ENCODE assay signal across 8 mouse cellular contexts in the genomic region with DNA sequence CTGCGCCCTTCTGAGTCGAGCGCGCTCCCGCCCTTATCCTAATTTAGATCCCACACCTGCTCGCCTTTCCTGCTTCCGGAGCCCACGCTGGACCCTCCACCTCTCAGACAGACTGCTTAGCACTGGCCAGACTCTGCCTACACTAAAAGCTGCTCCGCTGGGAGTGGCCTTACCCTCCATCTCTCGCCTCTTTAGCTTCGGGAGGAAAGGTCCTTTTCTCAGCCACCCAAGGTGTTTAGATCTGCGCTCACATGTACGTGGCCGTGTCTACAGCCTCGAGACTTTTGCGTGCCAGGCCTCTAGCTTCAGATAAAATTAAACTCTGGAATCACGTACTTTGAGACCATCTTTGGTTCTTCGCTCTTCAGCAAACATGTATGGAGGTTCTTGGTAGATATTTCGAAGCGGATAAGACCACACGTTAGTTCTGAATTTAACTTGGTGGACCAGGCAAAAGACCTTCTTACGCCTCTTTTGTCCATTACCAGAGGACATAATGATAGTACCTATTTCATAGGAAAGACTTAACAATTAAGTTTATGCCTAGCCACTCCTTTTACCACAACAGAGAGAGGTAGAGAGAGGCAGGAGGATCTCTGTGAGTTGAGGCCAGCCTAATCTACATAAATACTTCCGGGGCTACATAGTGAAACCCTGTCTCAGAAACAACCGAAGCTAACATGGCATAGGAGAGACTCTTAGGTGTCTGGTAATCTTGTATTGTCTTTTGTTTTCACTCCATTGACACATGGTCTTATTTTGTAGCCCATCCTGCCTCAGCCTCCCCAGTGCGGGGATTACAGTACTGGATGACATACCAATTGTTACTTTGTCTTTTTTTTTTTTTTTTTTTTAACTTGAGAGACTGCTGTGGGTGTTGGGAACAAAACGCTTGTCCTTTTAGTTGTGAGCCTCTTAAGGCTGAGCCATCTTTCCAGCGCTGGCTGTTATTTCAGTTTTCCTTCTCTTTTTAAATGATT. TPM values are rescaled to one million over a fixed set of nuclear protein-coding genes. Genes with fewer than 3 reads are reported as not detected.
DNase-seq lines count a peak whose midpoint lies in the region; ATAC-seq and TF ChIP-seq lines count a peak whose summit lies in the region.

No protein-coding gene starts in this region.

- H3K9me3 ChIP-seq in limb, embryonic 15.5 days, result no peaks in the 10 kb centered on the region
- no peaks in the 10 kb centered on the region; the same call in 1 of the 2 replicates for H3K9me3 ChIP-seq in stomach, embryonic 16.5 days (replicated peaks; ENCODE audit: control insufficient read depth, low read length)

- ATAC-seq in erythroid progenitor cell, adult 5-6 weeks (replicated peaks; ENCODE audit: low FRiP score, poor library complexity, severe bottlenecking), result peak; percentile 36
- ATAC-seq in limb, embryonic 15.5 days (ENCODE audit: insufficient number of reproducible peaks, low FRiP score, low TSS enrichment, low read depth), result peak; percentile 20
- peak; percentile 5; the same call in 1 of the 2 replicates for ATAC-seq in stomach, embryonic 16.5 days (ENCODE audit: insufficient read depth, low FRiP score)

- peak overlapping the region; percentile 95 for H3K27ac ChIP-seq in heart, adult 2 months
- H3K27ac ChIP-seq in limb, embryonic 15.5 days, result peak overlapping the region; percentile 99
- peak overlapping the region; percentile 98 for H3K27ac ChIP-seq in stomach, embryonic 16.5 days (ENCODE audit: low read length)

- H3K4me3 ChIP-seq in heart, adult 2 months, result peak overlapping the region; percentile 88
- peak overlapping the region; percentile 83 for H3K4me3 ChIP-seq in limb, embryonic 15.5 days
- H3K4me3 ChIP-seq in stomach, embryonic 16.5 days (replicated peaks; ENCODE audit: low read length), result peak overlapping the region; percentile 88

- TF ChIP-seq POLR2A in heart, adult 2 months (IDR thresholded peaks at IDR 0.05; ENCODE audit: insufficient read depth, low read depth, low read length), result no peak

- H3K4me1 ChIP-seq in heart, adult 2 months (ENCODE audit: control insufficient read depth, insufficient read depth, low read length), result peaks cover 2% of the 10 kb centered on the region
- peaks cover 26% of the 10 kb centered on the region for H3K4me1 ChIP-seq in limb, embryonic 15.5 days
- H3K4me1 ChIP-seq in stomach, embryonic 16.5 days (ENCODE audit: control insufficient read depth, insufficient read depth, low read length), result peaks cover 20% of the 10 kb centered on the region; the same call in 1 of the 2 replicates

- H3K79me2 ChIP-seq in heart, adult 2 months (replicated peaks; ENCODE audit: control insufficient read depth, insufficient read depth, low read length), result no peaks in the 10 kb centered on the region

- H3K4me2 ChIP-seq in limb, embryonic 15.5 days, result peak overlapping the region; percentile 87
- peak overlapping the region; percentile 83 for H3K4me2 ChIP-seq in stomach, embryonic 16.5 days (ENCODE audit: low read depth, low read length)

- 21% methylated on average over 27 of the region's 27 CpGs for WGBS in heart, adult 2 months
- WGBS in limb, embryonic 15.5 days, result 25% methylated on average over 27 of the region's 27 CpGs
- 22% methylated on average over 27 of the region's 27 CpGs for WGBS in stomach, embryonic 16.5 days

- intact Hi-C loops in heart, adult 2 months (cut with DNase I), result loop anchor here (1.0 to 2.0 kb wide), 2 partner anchors 19 to 111 kb away; no protein-coding TSS in a partner anchor
- intact Hi-C loops in heart, postnatal 25 days (cut with DNase I), result no loop called here

- no peak for TF ChIP-seq CTCF in heart, adult 2 months (IDR thresholded peaks at IDR 0.05)

- DNase-seq in heart, adult 2 months, result no peak
- DNase-seq in heart, postnatal 25 days (ENCODE audit: low spot score), result no peak
- peak; percentile 68 for DNase-seq in CD4-positive, CD25-positive, alpha-beta regulatory T cell, adult 2 months (ENCODE audit: low read depth, low spot score)
- no peak for DNase-seq in cerebellum, adult 9-10 months
- DNase-seq in gastrocnemius, adult 18-20 months (ENCODE audit: low spot score), result no peak

- peak overlapping the region; percentile 75 for H3K9ac ChIP-seq in heart, adult 2 months (ENCODE audit: low read depth, low read length)
- H3K9ac ChIP-seq in limb, embryonic 15.5 days, result peak overlapping the region; percentile 68
- H3K9ac ChIP-seq in stomach, embryonic 16.5 days (ENCODE audit: low read length), result peak overlapping the region; percentile 75

- TF ChIP-seq EP300 in heart, adult 2 months (IDR thresholded peaks at IDR 0.05; ENCODE audit: insufficient read depth, low read depth, low read length), result no peak

- H3K27me3 ChIP-seq in heart, adult 2 months (ENCODE audit: control insufficient read depth, insufficient read depth, low read length), result no peaks in the 10 kb centered on the region
- H3K27me3 ChIP-seq in limb, embryonic 15.5 days, result no peaks in the 10 kb centered on the region
- no peaks in the 10 kb centered on the region for H3K27me3 ChIP-seq in stomach, embryonic 16.5 days (ENCODE audit: control insufficient read depth, insufficient read depth, low read length)

- no peaks in the 10 kb centered on the region for H3K36me3 ChIP-seq in heart, adult 2 months (ENCODE audit: control insufficient read depth, insufficient read depth, low read length)
- peaks cover 18% of the 10 kb centered on the region for H3K36me3 ChIP-seq in limb, embryonic 15.5 days
- no peaks in the 10 kb centered on the region for H3K36me3 ChIP-seq in stomach, embryonic 16.5 days (ENCODE audit: control insufficient read depth, insufficient read depth, low read length)

RNA-seq across cellular contexts. Expression of gene Atxn7l3, which starts 1.4 kb away (rescaled TPM):
- total RNA-seq in heart, adult 2 months (2021), result 10 to 100 TPM; 19.0 to 21.7 TPM
- 17.4 and 21.2 TPM in 2 replicates for polyA plus RNA-seq in heart, adult 2 months (2012; rRNA removed)
- total RNA-seq in heart, postnatal 25 days (2021), result 10 to 100 TPM; 21.1 to 21.7 TPM
- total RNA-seq in erythroid progenitor cell, adult 5-6 weeks (2015; ENCODE audit: low replicate concordance), result 14.3 and 22.0 TPM in 2 replicates
- 9.8 and 16.8 TPM in 2 replicates for total RNA-seq in erythroid progenitor cell, adult 5-6 weeks (2017; ENCODE audit: low replicate concordance)
- 15.0 and 18.0 TPM in 2 replicates for polyA plus RNA-seq in limb, embryonic 15.5 days (2015; fragmentation: Nextera tagmentation; extraction: Ambion mirVana)
- 12.2 and 13.2 TPM in 2 replicates for polyA plus RNA-seq in stomach, embryonic 16.5 days (2015; fragmentation: Nextera tagmentation; extraction: Ambion mirVana)
- 10 to 100 TPM in 1 of 2 experiments, 1 to 10 TPM in 1; 9.3 to 13.0 TPM for total RNA-seq in gastrocnemius, adult 18-20 months (2021)

RNA-seq across cellular contexts. Expression of gene Tmub2, which starts 13.1 kb away (rescaled TPM):
- total RNA-seq in heart, adult 2 months (2021), result 10 to 100 TPM; 22.9 to 26.2 TPM
- 32.8 and 43.2 TPM in 2 replicates for polyA plus RNA-seq in heart, adult 2 months (2012; rRNA removed)
- 10 to 100 TPM; 20.7 to 23.3 TPM for total RNA-seq in heart, postnatal 25 days (2021)
- total RNA-seq in erythroid progenitor cell, adult 5-6 weeks (2015; ENCODE audit: low replicate concordance), result 46.1 and 52.6 TPM in 2 replicates
- total RNA-seq in erythroid progenitor cell, adult 5-6 weeks (2017; ENCODE audit: low replicate concordance), result 36.9 and 43.5 TPM in 2 replicates
- polyA plus RNA-seq in limb, embryonic 15.5 days (2015; fragmentation: Nextera tagmentation; extraction: Ambion mirVana), result 53.4 and 53.9 TPM in 2 replicates
- polyA plus RNA-seq in stomach, embryonic 16.5 days (2015; fragmentation: Nextera tagmentation; extraction: Ambion mirVana), result 53.0 and 53.4 TPM in 2 replicates
- 10 to 100 TPM; 14.6 to 15.8 TPM for total RNA-seq in gastrocnemius, adult 18-20 months (2021)

RNA-seq across cellular contexts. Expression of gene Ubtf, which starts 21.7 kb away (rescaled TPM):
- 10 to 100 TPM; 52.5 to 59.4 TPM for total RNA-seq in heart, adult 2 months (2021)
- 14.9 and 22.1 TPM in 2 replicates for polyA plus RNA-seq in heart, adult 2 months (2012; rRNA removed)
- 10 to 100 TPM; 56.7 to 57.3 TPM for total RNA-seq in heart, postnatal 25 days (2021)
- total RNA-seq in erythroid progenitor cell, adult 5-6 weeks (2015; ENCODE audit: low replicate concordance), result 77.5 and 82.2 TPM in 2 replicates
- 281 and 468 TPM in 2 replicates for total RNA-seq in erythroid progenitor cell, adult 5-6 weeks (2017; ENCODE audit: low replicate concordance)
- polyA plus RNA-seq in limb, embryonic 15.5 days (2015; fragmentation: Nextera tagmentation; extraction: Ambion mirVana), result 76.0 and 85.7 TPM in 2 replicates
- polyA plus RNA-seq in stomach, embryonic 16.5 days (2015; fragmentation: Nextera tagmentation; extraction: Ambion mirVana), result 70.5 and 71.4 TPM in 2 replicates
- total RNA-seq in gastrocnemius, adult 18-20 months (2021), result 10 to 100 TPM; 35.4 to 42.6 TPM

RNA-seq across cellular contexts. Expression of gene Asb16, which starts 29.3 kb away (rescaled TPM):
- 1 to 10 TPM in 1 of 2 experiments, under 1 TPM in 1; 0.89 to 1.1 TPM for total RNA-seq in heart, adult 2 months (2021)
- 0.70 and 0.74 TPM in 2 replicates for polyA plus RNA-seq in heart, adult 2 months (2012; rRNA removed)
- under 1 TPM; 0.61 to 0.68 TPM for total RNA-seq in heart, postnatal 25 days (2021)
- total RNA-seq in erythroid progenitor cell, adult 5-6 weeks (2015; ENCODE audit: low replicate concordance), result not detected in 2 replicates
- total RNA-seq in erythroid progenitor cell, adult 5-6 weeks (2017; ENCODE audit: low replicate concordance), result not detected in 2 replicates
- 0.20 and 0.24 TPM in 2 replicates for polyA plus RNA-seq in limb, embryonic 15.5 days (2015; fragmentation: Nextera tagmentation; extraction: Ambion mirVana)
- 0.12 TPM in 1 of 2 replicates, not detected in the other for polyA plus RNA-seq in stomach, embryonic 16.5 days (2015; fragmentation: Nextera tagmentation; extraction: Ambion mirVana)
- total RNA-seq in gastrocnemius, adult 18-20 months (2021), result 10 to 100 TPM; 86.0 to 97.5 TPM

RNA-seq across cellular contexts. Expression of gene BC030867, which starts 49.2 kb away (rescaled TPM):
- total RNA-seq in heart, adult 2 months (2021), result under 1 TPM; 0.26 to 0.32 TPM
- 0.45 and 0.56 TPM in 2 replicates for polyA plus RNA-seq in heart, adult 2 months (2012; rRNA removed)
- total RNA-seq in heart, postnatal 25 days (2021), result under 1 TPM; 0.10 to 0.39 TPM
- 26.7 and 30.2 TPM in 2 replicates for total RNA-seq in erythroid progenitor cell, adult 5-6 weeks (2015; ENCODE audit: low replicate concordance)
- total RNA-seq in erythroid progenitor cell, adult 5-6 weeks (2017; ENCODE audit: low replicate concordance), result 14.4 and 14.5 TPM in 2 replicates
- 13.0 and 13.8 TPM in 2 replicates for polyA plus RNA-seq in limb, embryonic 15.5 days (2015; fragmentation: Nextera tagmentation; extraction: Ambion mirVana)
- polyA plus RNA-seq in stomach, embryonic 16.5 days (2015; fragmentation: Nextera tagmentation; extraction: Ambion mirVana), result 10.8 and 12.4 TPM in 2 replicates
- not detected for total RNA-seq in gastrocnemius, adult 18-20 months (2021)
